Mouse (Mus musculus) intestine, embryonic 14.5 days (tissue): ENCODE results near the gene Smpd3. TPM values are rescaled to one million over a fixed set of nuclear protein-coding genes. Genes with fewer than 3 reads are reported as not detected.

Experiments used
- ATAC-seq: fragments of 200-750 bp; cut with Nextera tagmentation; replicated peaks from 2 replicates; pipeline ENCODE4 v1.8.0; 2017; ENCODE audit warnings: low read depth, moderate number of reproducible peaks, moderate TSS enrichment, moderate library complexity; ENCODE audit not compliant: low FRiP score, low TSS enrichment
- DNase-seq: peaks from one replicate; pipeline ENCODE4 v3.0.0-alpha.2; 2018; ENCODE audit warnings: low spot score
- H3K27ac ChIP-seq: fragments of 300-500 bp; sonication (generic); 2 replicates; pipeline ENCODE4 v1.5.1; 2014; ENCODE audit warnings: low read depth, mild to moderate bottlenecking, control low read depth
- H3K27me3 ChIP-seq: fragments of 300-500 bp; sonication (generic); replicated peaks from 2 replicates; pipeline ENCODE4 v1.6.1; 2014; ENCODE audit warnings: low read length, control low read depth; ENCODE audit not compliant: control insufficient read depth, insufficient read depth
- H3K36me3 ChIP-seq: fragments of 300-500 bp; sonication (generic); 2 replicates; pipeline ENCODE4 v1.6.1; 2014; ENCODE audit warnings: low read length, control low read depth; ENCODE audit not compliant: control insufficient read depth, insufficient read depth
- H3K4me1 ChIP-seq: fragments of 300-500 bp; sonication (generic); replicated peaks from 2 replicates; pipeline ENCODE4 v1.6.1; 2014; ENCODE audit warnings: low read length, control low read depth, mixed read lengths; ENCODE audit not compliant: control insufficient read depth, insufficient read depth
- H3K4me2 ChIP-seq: fragments of 300-500 bp; sonication (generic); 2 replicates; pipeline ENCODE4 v1.6.1; 2014; ENCODE audit warnings: low read length
- H3K4me3 ChIP-seq: fragments of 300-500 bp; sonication (generic); 2 replicates; pipeline ENCODE4 v1.5.1; 2014; ENCODE audit warnings: low read depth, low read length, control low read depth, mixed read lengths
- H3K9ac ChIP-seq: fragments of 300-500 bp; sonication (generic); 2 replicates; pipeline ENCODE4 v1.6.1; 2014; ENCODE audit warnings: mild to moderate bottlenecking, low read length
- H3K9me3 ChIP-seq: fragments of 300-500 bp; sonication (generic); 2 replicates; pipeline ENCODE4 v1.6.1; 2016; ENCODE audit warnings: low read length, control low read depth; ENCODE audit not compliant: control insufficient read depth
- WGBS: fragments of 180-500 bp; shearing (Covaris S2); extraction: QIAGEN DNeasy Blood & Tissue Kit; methylation state at CpG from one replicate; pipeline ENCODE4 v1.1.7; 2014; 5-methylcytosine and 5-hydroxymethylcytosine counted together
- polyA plus RNA-seq: library from polyadenylated mRNA; unstranded; fragments of >200 nt; fragmentation: Nextera tagmentation; extraction: Ambion mirVana; gene quantifications from 2 replicates; pipeline ENCODE4 v1.2.1, GENCODE M21; 2014

The Smpd3 gene
- polyA plus RNA-seq = 20.0 and 20.4 TPM in 2 replicates

- WGBS = under 1% methylated on average over 45 of the region's 45 CpGs
- Histone ChIP-seq H3K9me3 (no peaks in the 10 kb centered on the region), H3K36me3 (no peaks in the 10 kb centered on the region), H3K27me3 (peaks cover 24% of the 10 kb centered on the region), H3K4me1 (peaks cover 9% of the 10 kb centered on the region), H3K27ac (0 out of 2 replicates have a peak within 1 kb of the TSS, but pooled peaks have one; percentile 51), H3K4me2 (peak within 1 kb of the TSS; percentile 53), H3K9ac (peak within 1 kb of the TSS; percentile 44), H3K4me3 (peak within 1 kb of the TSS; percentile 56)
- DNase-seq = peak; percentile 99
- peak; percentile 100 for ATAC-seq
Observed at GRCm38 (mm10) chr8:106337852-106338521, at the start of gene Smpd3. Gene Smpd3 (minus strand): TSS chr8:106337988.

GRCm38 (mm10) chr8:106381026-106381425 is 43.2 kb upstream of the Smpd3 start:
- Histone ChIP-seq H3K4me3 (no peak overlapping the region), H3K4me1 (peaks cover 5% of the 10 kb centered on the region; the same call in 1 of the 2 replicates), H3K36me3 (no peaks in the 10 kb centered on the region), H3K27me3 (no peaks in the 10 kb centered on the region), H3K4me2 (no peak overlapping the region), H3K9ac (no peak overlapping the region), H3K9me3 (no peaks in the 10 kb centered on the region), H3K27ac (no peak overlapping the region)
- ATAC-seq = no peak
- no peak for DNase-seq
- 81% methylated on average over 6 of the region's 6 CpGs for WGBS

- Histone ChIP-seq H3K4me3 (no peak overlapping the region), H3K36me3 (no peaks in the 10 kb centered on the region), H3K4me1 (peaks cover 5% of the 10 kb centered on the region; the same call in 1 of the 2 replicates), H3K27ac (no peak overlapping the region), H3K9me3 (no peaks in the 10 kb centered on the region), H3K27me3 (no peaks in the 10 kb centered on the region), H3K4me2 (no peak overlapping the region), H3K9ac (no peak overlapping the region)
- no peak for ATAC-seq
- DNase-seq = no peak
- WGBS = 77% methylated on average over 5 of the region's 5 CpGs
Observed at GRCm38 (mm10) chr8:106379357-106379756, 41.6 kb upstream of the Smpd3 start.

- Histone ChIP-seq H3K4me1 (peaks cover 5% of the 10 kb centered on the region; the same call in 1 of the 2 replicates), H3K4me2 (no peak overlapping the region), H3K9ac (no peak overlapping the region), H3K36me3 (no peaks in the 10 kb centered on the region), H3K27ac (no peak overlapping the region; the same call in 1 of the 2 replicates), H3K9me3 (no peaks in the 10 kb centered on the region), H3K4me3 (no peak overlapping the region), H3K27me3 (no peaks in the 10 kb centered on the region)
- WGBS = 40% methylated on average over 7 of the region's 7 CpGs
- ATAC-seq (peak; percentile 58; the same call in 1 of the 2 replicates), DNase-seq (no peak)
Observed at GRCm38 (mm10) chr8:106378501-106379048, 40.8 kb upstream of the Smpd3 start.

DNA sequence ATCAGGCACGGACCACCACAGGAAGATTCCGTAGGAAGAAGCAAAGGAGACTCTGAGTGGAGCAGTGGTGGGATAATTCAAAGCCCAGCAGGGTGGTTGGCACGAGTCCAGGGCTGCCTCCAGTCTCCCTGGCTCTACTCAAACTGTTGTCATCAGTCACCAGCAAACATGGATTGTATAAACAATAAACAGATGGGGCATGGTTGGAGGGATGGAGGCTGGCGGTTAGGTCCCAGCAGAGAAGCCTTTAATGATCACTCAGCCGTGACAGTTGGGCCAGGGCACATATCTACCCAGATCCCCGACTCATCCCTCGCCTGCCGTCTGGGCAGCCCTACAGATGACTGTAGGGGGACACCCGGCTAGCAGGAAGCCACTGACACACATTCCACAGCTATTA is 39.1 kb upstream of the Smpd3 start:
- Histone ChIP-seq H3K27ac (no peak overlapping the region), H3K4me3 (no peak overlapping the region), H3K27me3 (no peaks in the 10 kb centered on the region), H3K9ac (no peak overlapping the region), H3K4me2 (no peak overlapping the region), H3K36me3 (no peaks in the 10 kb centered on the region), H3K9me3 (no peaks in the 10 kb centered on the region), H3K4me1 (peaks cover 5% of the 10 kb centered on the region; the same call in 1 of the 2 replicates)
- ATAC-seq (no peak), DNase-seq (no peak)
- WGBS = 29% methylated on average over 9 of the region's 9 CpGs

DNA sequence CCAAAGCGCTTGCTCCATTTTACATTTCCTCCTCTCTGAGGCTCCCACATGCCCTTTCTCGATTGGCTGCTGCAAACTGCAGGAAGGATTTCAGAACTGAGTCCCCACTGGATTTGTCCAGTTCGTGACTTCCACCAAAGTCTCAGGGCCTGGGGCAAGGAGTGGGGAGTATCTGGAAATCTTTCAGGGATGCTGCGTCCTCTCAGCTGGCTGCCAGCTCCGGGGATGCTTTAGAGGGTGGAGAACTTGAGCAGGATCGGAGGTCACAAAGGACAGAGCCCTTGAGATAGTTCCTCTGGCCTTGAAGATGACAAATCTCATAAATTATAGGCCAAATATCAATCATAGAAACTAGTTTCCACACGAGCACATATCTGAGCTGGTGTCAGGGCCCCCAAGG is 38.2 kb upstream of the Smpd3 start:
- no peak overlapping the region for H3K27ac ChIP-seq
- DNase-seq (no peak), ATAC-seq (no peak)
- H3K9me3 ChIP-seq = no peaks in the 10 kb centered on the region
- no peak overlapping the region for H3K4me2 ChIP-seq
- H3K9ac ChIP-seq = no peak overlapping the region
- H3K27me3 ChIP-seq = no peaks in the 10 kb centered on the region
- peaks cover 5% of the 10 kb centered on the region; the same call in 1 of the 2 replicates for H3K4me1 ChIP-seq
- H3K36me3 ChIP-seq = no peaks in the 10 kb centered on the region
- 57% methylated on average over 7 of the region's 7 CpGs for WGBS
- H3K4me3 ChIP-seq = no peak overlapping the region

DNA sequence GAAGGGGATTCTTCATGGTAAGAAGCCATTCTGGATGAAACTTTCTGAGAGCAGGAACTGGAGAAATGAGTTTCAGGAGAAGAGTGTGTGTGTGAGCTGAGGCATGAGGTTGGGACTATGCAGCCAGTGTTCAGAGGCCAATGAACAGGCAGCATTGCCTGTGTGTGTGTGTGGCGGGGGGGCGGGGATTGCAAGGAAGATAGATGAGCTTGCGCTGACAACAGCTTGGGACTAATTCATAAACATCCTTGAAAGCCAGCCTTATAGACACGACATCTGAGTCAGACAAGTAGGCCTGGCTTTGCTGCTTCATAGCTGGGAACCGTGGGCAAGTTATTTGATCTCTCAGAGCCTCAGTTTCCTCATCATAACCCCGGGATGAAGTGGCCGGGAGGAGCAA is 31.3 kb upstream of the Smpd3 start:
- H3K4me3 ChIP-seq = no peak overlapping the region
- ATAC-seq = no peak
- H3K9me3 ChIP-seq = no peaks in the 10 kb centered on the region
- no peaks in the 10 kb centered on the region for H3K4me1 ChIP-seq
- H3K36me3 ChIP-seq = no peaks in the 10 kb centered on the region
- H3K4me2 ChIP-seq = no peak overlapping the region
- no peak overlapping the region for H3K9ac ChIP-seq
- no peak overlapping the region for H3K27ac ChIP-seq
- H3K27me3 ChIP-seq = no peaks in the 10 kb centered on the region
- 62% methylated on average over 7 of the region's 7 CpGs for WGBS
- DNase-seq = no peak

- Histone ChIP-seq H3K4me1 (no peaks in the 10 kb centered on the region), H3K36me3 (no peaks in the 10 kb centered on the region), H3K27ac (no peak overlapping the region), H3K9ac (no peak overlapping the region), H3K27me3 (no peaks in the 10 kb centered on the region), H3K9me3 (no peaks in the 10 kb centered on the region), H3K4me2 (no peak overlapping the region), H3K4me3 (no peak overlapping the region)
- 72% methylated on average over 3 of the region's 3 CpGs for WGBS
- DNase-seq (no peak), ATAC-seq (no peak)
Observed at GRCm38 (mm10) chr8:106368501-106368900, 30.7 kb upstream of the Smpd3 start.

GRCm38 (mm10) chr8:106364837-106365236 is 27.0 kb upstream of the Smpd3 start:
- no peak overlapping the region for H3K9ac ChIP-seq
- H3K27ac ChIP-seq = no peak overlapping the region
- H3K4me2 ChIP-seq = no peak overlapping the region
- DNase-seq = no peak
- 63% methylated on average over 5 of the region's 5 CpGs for WGBS
- H3K4me1 ChIP-seq = no peaks in the 10 kb centered on the region
- H3K4me3 ChIP-seq = no peak overlapping the region
- H3K9me3 ChIP-seq = no peaks in the 10 kb centered on the region
- H3K27me3 ChIP-seq = no peaks in the 10 kb centered on the region
- no peak for ATAC-seq
- H3K36me3 ChIP-seq = no peaks in the 10 kb centered on the region
